Mouse (Mus musculus) lung, adult 2 months (tissue): ENCODE data around the gene Tmem120a. TPM values are rescaled to one million over a fixed set of nuclear protein-coding genes. Genes with fewer than 3 reads are reported as not detected.

Experiments
- DNase-seq: peaks from one replicate; pipeline ENCODE4 v3.0.0; 2022
- H3K4me1 ChIP-seq: fragments of 200-500 bp; 2 replicates; pipeline ENCODE4 v1.6.1; 2011; ENCODE audit warnings: low read length; ENCODE audit not compliant: control insufficient read depth, insufficient read depth
- H3K4me3 ChIP-seq: fragments of 200-500 bp; replicated peaks from 2 replicates; pipeline ENCODE3; 2011; ENCODE audit warnings: low read depth, mild to moderate bottlenecking, control low read depth, low read length; ENCODE audit errors: extremely low read depth
- CTCF ChIP-seq: fragments of 200-500 bp; IDR thresholded peaks from 2 replicates; pipeline ENCODE4 v1.5.1; 2011; ENCODE audit warnings: mild to moderate bottlenecking, low read length, control low read depth; ENCODE audit not compliant: insufficient read depth
- POLR2A ChIP-seq: fragments of 200-500 bp; IDR thresholded peaks from 2 replicates; pipeline ENCODE4 v1.6.1; 2011; ENCODE audit warnings: low read depth, mild to moderate bottlenecking, control low read depth, low read length, borderline replicate concordance; ENCODE audit errors: extremely low read depth
- WGBS: fragments of 180-500 bp; shearing (Covaris S2); methylation state at CpG from one replicate; pipeline ENCODE4 v1.1.7; 2018; 5-methylcytosine and 5-hydroxymethylcytosine counted together
- polyA plus RNA-seq: library from polyadenylated mRNA; depleted of rRNA; stranded (reverse); fragments of >200 nt; gene quantifications from 2 replicates; pipeline ENCODE4 v1.2.3, GENCODE M21; 2012

Tmem120a gene
- polyA plus RNA-seq, 1 experiment = 24.6 TPM

DNA sequence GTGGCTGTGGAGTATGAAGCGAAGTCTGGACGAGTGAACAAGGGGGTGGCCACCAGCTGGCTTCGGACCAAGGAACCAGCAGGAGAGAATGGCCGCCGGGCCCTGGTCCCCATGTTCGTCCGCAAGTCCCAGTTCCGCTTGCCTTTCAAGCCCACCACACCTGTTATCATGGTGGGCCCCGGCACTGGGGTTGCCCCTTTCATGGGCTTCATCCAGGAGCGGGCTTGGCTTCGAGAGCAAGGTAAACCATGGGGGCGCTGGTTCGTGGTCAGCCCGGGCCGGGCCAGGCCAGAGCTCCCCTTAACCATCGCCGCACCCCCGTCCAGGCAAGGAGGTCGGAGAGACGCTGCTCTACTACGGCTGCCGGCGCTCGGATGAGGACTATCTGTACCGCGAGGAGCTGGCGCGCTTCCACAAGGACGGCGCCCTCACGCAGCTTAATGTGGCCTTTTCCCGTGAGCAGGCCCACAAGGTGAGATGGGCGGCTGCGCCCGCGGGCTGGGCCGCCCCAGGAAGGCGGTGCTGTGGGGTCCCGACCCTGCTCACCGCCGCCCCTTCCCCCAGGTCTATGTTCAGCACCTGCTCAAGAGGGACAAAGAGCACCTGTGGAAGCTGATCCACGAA, 10.1 kb downstream of the Tmem120a start:
- DNase-seq = no peak
- Histone ChIP-seq H3K4me3 (no peak overlapping the region), H3K4me1 (no peaks in the 10 kb centered on the region)
- 91% methylated on average over 42 of the region's 42 CpGs for WGBS
- TF ChIP-seq POLR2A = no peak
- TF ChIP-seq CTCF = no peak

DNA sequence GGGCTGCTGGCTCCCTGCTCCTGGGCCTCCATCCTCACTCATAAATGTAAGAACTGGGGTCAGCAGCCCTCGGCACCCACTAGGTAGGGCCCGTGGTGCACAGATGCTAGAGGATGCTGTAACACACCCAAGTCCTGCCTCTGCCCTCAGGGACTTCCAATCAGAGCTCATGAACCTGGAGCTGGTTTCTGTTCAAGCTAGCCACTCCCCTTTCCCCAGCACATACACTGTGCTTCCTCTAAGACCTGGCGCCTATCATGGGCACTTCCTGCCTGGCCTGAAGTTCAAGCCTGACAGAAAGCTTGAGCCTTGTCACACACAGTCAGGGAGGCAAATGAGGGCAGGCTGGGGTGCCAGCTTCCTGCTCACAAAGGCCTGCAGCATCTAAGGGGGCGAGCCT, 11.2 kb downstream of the Tmem120a start:
- H3K4me3 ChIP-seq = no peak overlapping the region
- 68% methylated on average over 4 of the region's 4 CpGs for WGBS
- no peak for DNase-seq

DNA sequence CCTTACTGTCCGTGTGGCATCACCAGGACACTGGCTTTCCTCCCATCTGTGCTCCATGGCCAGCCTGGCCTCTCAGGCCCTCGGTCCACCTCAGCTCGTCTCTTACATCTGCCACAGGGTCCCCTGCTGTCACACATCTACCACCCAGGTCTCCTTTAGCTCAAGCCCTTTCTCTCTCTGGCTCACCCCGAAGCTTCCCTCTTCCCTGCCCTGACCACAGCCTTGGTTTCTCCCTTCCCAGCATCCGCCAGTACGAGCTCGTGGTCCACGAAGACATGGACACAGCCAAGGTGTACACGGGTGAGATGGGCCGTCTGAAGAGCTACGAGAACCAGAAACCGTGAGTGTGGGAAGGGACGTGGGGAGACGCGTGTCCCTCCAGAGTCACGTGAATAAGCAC, 12.9 kb downstream of the Tmem120a start:
- no peak for TF ChIP-seq CTCF
- Histone ChIP-seq H3K4me1 (no peaks in the 10 kb centered on the region), H3K4me3 (no peak overlapping the region)
- WGBS = 95% methylated on average over 16 of the region's 16 CpGs
- DNase-seq = no peak

More for the DNA sequence above, 11.2 kb downstream of the Tmem120a start:
- no peaks in the 10 kb centered on the region for H3K4me1 ChIP-seq
- TF ChIP-seq POLR2A (no peak), CTCF (no peak)

DNA sequence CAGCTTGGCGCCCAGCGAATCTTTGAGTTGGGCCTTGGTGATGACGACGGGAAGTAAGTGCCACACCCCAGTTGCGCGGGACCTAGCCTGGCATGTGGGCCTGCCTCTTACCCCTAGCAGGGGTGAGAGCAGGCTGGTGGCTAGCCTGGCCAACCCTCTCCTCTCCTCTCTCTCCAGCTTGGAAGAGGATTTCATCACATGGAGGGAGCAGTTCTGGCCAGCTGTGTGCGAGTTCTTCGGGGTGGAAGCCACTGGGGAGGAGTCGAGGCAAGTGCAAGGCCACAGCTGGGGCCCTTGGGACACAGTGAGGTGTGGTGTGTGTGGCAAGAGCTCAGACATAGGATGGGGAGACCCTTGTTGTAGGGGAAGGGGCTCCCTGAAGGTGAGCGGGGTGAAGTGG, 13.3 kb downstream of the Tmem120a start:
- peaks cover 3% of the 10 kb centered on the region; the same call in 1 of the 2 replicates for H3K4me1 ChIP-seq
- TF ChIP-seq CTCF = no peak
- no peak for TF ChIP-seq POLR2A
- 89% methylated on average over 10 of the region's 10 CpGs for WGBS
- no peak overlapping the region for H3K4me3 ChIP-seq
- DNase-seq = no peak

DNA sequence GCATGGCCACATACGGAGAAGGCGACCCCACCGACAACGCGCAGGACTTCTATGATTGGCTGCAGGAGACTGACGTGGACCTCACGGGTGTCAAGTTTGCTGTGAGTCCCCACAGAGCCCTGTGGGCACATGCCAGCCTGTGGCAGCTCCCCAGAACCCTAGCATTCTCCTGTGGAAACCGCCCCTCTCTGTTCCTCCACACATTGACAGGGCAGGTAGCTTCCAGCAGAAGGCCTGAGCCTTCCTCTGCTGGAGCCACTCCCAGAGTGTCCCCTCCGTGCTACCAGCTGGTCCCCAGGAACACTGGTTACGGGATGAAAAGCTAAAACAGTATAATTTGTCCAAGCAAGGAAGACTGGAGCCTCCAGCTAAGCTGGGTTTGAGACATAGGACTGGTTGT, 14.0 kb downstream of the Tmem120a start:
- no peak overlapping the region for H3K4me3 ChIP-seq
- TF ChIP-seq CTCF (no peak), POLR2A (no peak)
- H3K4me1 ChIP-seq = peaks cover 7% of the 10 kb centered on the region; the same call in 1 of the 2 replicates
- 96% methylated on average over 10 of the region's 10 CpGs for WGBS
- no peak for DNase-seq

DNA sequence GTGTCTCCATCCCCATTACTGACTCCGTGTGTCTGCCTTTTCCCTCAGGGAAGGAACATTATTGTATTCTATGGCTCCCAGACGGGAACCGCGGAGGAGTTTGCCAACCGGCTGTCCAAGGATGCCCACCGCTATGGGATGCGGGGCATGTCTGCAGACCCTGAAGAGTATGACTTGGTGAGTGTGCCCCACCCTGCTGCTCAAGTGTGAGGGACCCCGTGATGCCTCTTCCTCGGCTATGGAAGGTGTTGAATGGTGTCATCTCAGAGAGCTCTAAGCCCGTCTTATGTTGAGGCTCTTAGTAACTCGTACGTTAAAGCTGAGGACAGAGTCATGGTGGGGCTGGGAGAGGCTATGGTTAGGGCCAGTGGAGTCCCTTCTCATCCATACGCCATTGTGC, 14.9 kb downstream of the Tmem120a start:
- peaks cover 15% of the 10 kb centered on the region for H3K4me1 ChIP-seq
- no peak overlapping the region for H3K4me3 ChIP-seq
- TF ChIP-seq CTCF = no peak
- no peak for TF ChIP-seq POLR2A
- WGBS = 93% methylated on average over 13 of the region's 13 CpGs
- DNase-seq = no peak

DNA sequence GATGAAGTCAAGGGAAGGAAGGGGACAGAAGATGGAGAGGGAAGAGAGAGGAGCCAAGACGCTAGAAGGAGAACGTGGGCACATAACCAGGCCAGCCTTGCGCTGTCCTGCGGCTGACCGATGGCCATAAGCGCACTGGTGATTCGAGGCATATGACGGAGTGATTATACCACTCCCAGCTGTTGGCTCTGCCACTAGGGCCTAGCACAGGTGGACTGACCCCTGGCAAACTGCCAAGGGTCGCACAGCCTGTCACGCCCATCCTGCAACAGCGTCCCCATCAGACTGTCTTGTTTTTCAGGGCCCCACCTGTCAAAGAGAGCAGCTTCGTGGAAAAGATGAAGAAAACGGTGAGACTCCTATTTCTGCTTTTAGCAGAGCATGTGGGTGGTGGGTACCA, 15.9 kb downstream of the Tmem120a start:
- H3K4me1 ChIP-seq = peaks cover 17% of the 10 kb centered on the region
- TF ChIP-seq CTCF (no peak), POLR2A (no peak)
- peak; percentile 6 for DNase-seq
- H3K4me3 ChIP-seq = no peak overlapping the region
- 85% methylated on average over 13 of the region's 13 CpGs for WGBS

DNA sequence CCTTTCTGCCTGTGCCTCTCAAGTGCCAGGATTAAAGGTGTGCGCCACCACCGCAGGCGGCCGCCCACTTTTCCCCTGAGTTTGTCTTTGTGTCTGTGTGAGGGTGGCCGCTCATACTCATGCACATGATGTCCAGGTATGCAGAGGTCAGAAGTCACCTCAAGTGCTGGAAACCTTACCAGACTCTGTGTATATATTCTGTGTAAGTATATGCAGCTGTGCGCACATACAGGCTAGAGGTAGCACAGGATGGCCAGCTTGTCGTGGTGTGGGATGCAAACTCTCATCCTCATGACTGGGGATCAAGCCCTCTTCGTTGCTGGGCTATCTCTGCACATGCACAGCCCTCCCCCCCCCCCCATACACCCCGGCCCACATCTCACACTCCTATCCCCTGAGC, 16.4 kb downstream of the Tmem120a start:
- no peak overlapping the region for H3K4me3 ChIP-seq
- TF ChIP-seq CTCF (no peak), POLR2A (no peak)
- no peak for DNase-seq
- peaks cover 22% of the 10 kb centered on the region for H3K4me1 ChIP-seq
- 90% methylated on average over 9 of the region's 9 CpGs for WGBS

DNA sequence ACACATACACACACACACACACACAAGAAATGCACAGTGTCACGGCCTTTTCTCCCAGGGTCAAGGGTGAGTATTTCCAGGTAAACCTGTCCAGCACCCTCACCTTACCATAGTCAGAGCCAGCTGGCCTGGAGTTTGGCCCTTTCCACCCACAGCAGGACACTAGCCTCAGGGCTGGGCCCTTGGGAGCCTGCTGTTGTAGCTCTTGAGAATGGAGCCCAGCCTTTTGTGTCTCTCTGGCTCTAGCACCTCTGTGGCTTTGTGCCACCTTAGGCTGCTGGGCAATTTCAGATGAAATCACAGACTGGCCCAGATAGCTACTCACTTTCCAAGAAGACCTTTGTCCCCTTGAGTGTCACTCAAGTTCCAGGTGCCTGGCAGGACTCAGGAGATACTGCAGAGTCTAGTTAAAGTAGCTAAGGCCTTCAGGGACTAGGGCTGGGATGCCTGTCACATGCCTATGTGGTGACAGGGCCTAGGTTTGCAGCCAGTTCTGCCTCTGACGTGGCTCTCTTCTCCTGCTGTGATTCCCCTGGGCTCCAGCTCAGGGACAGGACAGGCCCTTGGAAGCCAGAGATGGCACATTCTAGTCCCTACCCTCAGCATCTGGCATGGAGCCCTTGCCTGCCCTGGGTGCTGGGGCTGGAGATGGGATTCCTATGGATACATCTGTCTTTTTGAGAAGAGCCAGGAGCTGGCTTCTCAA, 17.5 kb downstream of the Tmem120a start:
- H3K4me1 ChIP-seq = peaks cover 31% of the 10 kb centered on the region
- no peak for DNase-seq
- TF ChIP-seq POLR2A (no peak), CTCF (no peak)
- no peak overlapping the region for H3K4me3 ChIP-seq
- 63% methylated on average over 2 of the region's 2 CpGs for WGBS

DNA sequence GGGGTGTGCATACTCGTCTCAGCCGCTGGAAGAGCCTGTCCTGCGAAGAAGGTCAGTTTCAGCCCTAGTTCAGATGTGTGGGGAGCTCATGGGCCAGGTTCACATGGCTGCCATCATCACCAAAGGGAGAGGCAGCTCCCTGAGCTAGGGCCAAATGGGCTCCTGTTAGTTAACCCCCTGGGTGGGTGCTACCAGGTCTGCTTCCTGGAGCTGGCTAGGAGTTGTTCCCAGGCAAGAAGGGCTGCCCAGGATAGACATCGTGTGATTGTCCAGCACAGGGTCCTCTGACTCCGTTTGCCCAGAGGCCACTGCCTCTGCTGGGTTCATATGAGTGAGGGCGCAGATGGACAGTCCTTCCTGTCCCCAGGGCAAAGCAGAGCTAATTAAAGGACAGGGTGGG, 18.3 kb downstream of the Tmem120a start:
- Histone ChIP-seq H3K4me3 (no peak overlapping the region), H3K4me1 (peaks cover 31% of the 10 kb centered on the region)
- TF ChIP-seq CTCF = no peak
- TF ChIP-seq POLR2A = no peak
- no peak for DNase-seq
- 58% methylated on average over 6 of the region's 6 CpGs for WGBS
